In genomic region chr2:173377497-173378257, GRCm38 (mm10) we compare ENCODE assay signal across 8 mouse cellular contexts.
DNase-seq lines count a peak whose midpoint lies in the region; ATAC-seq lines count a peak whose summit lies in the region.

No protein-coding gene starts in this region.

- H3K9ac ChIP-seq in midbrain, embryonic 11.5 days (ENCODE audit: low read length) = no peak overlapping the region
- H3K9ac ChIP-seq in midbrain, embryonic 14.5 days (replicated peaks; ENCODE audit: low read length) = no peak overlapping the region
- H3K9ac ChIP-seq in limb, embryonic 12.5 days (replicated peaks) = no peak overlapping the region
- no peak overlapping the region for H3K9ac ChIP-seq in stomach, embryonic 14.5 days (replicated peaks; ENCODE audit: low read depth, low read length)

- 74% methylated on average over 10 of the region's 12 CpGs for WGBS in midbrain, embryonic 11.5 days
- WGBS in midbrain, embryonic 14.5 days = 78% methylated on average over 11 of the region's 12 CpGs
- WGBS in limb, embryonic 12.5 days = 63% methylated on average over 10 of the region's 12 CpGs
- WGBS in stomach, embryonic 14.5 days = 48% methylated on average over 10 of the region's 12 CpGs

- H3K4me2 ChIP-seq in midbrain, embryonic 11.5 days = no peak overlapping the region
- H3K4me2 ChIP-seq in midbrain, embryonic 14.5 days (ENCODE audit: low read length) = no peak overlapping the region
- no peak overlapping the region for H3K4me2 ChIP-seq in limb, embryonic 12.5 days
- no peak overlapping the region for H3K4me2 ChIP-seq in stomach, embryonic 14.5 days (replicated peaks; ENCODE audit: low read depth, low read length)

- H3K27ac ChIP-seq in midbrain, embryonic 11.5 days (ENCODE audit: low read depth, low read length) = no peak overlapping the region
- no peak overlapping the region for H3K27ac ChIP-seq in midbrain, embryonic 14.5 days (replicated peaks; ENCODE audit: low read depth, low read length)
- peak overlapping the region; percentile 37; the same call in 1 of the 2 replicates for H3K27ac ChIP-seq in limb, embryonic 12.5 days
- peak overlapping the region; percentile 40; the same call in 1 of the 2 replicates for H3K27ac ChIP-seq in stomach, embryonic 14.5 days (ENCODE audit: low read length)

- intact Hi-C loops in gastrocnemius, postnatal 36 days (cut with DNase I) = no loop called here

- no peaks in the 10 kb centered on the region for H3K36me3 ChIP-seq in midbrain, embryonic 11.5 days (ENCODE audit: control insufficient read depth, insufficient read depth, low read length)
- H3K36me3 ChIP-seq in midbrain, embryonic 14.5 days (ENCODE audit: control insufficient read depth, insufficient read depth, low read length) = no peaks in the 10 kb centered on the region
- H3K36me3 ChIP-seq in limb, embryonic 12.5 days = no peaks in the 10 kb centered on the region
- H3K36me3 ChIP-seq in stomach, embryonic 14.5 days (ENCODE audit: control insufficient read depth, insufficient read depth, low read length) = no peaks in the 10 kb centered on the region

- no peak for ATAC-seq in midbrain, embryonic 11.5 days (ENCODE audit: low FRiP score)
- no peak for ATAC-seq in midbrain, embryonic 14.5 days (ENCODE audit: low FRiP score, low TSS enrichment)
- no peak for ATAC-seq in limb, embryonic 12.5 days (ENCODE audit: insufficient number of reproducible peaks, insufficient read depth, low FRiP score, low TSS enrichment, low read depth)
- ATAC-seq in stomach, embryonic 14.5 days (ENCODE audit: insufficient number of reproducible peaks, insufficient read depth, low FRiP score, low read depth) = no peak
- no peak for ATAC-seq in frontal cortex, adult (ENCODE audit: low TSS enrichment)

- no peak overlapping the region for H3K4me3 ChIP-seq in midbrain, embryonic 11.5 days (ENCODE audit: low read depth, low read length)
- H3K4me3 ChIP-seq in midbrain, embryonic 14.5 days (replicated peaks; ENCODE audit: low read depth, low read length) = no peak overlapping the region
- no peak overlapping the region for H3K4me3 ChIP-seq in limb, embryonic 12.5 days (replicated peaks)
- no peak overlapping the region for H3K4me3 ChIP-seq in stomach, embryonic 14.5 days (ENCODE audit: low read depth, low read length)

- DNase-seq in midbrain, embryonic 11.5 days (ENCODE audit: low spot score, missing footprints) = peak; percentile 59
- DNase-seq in midbrain, embryonic 14.5 days = no peak
- peak; percentile 25 to 51 for DNase-seq in gastrocnemius, postnatal 36 days
- no peak for DNase-seq in right cerebral cortex, adult 18-20 months
- DNase-seq in layer of hippocampus, adult 11-12 months (ENCODE audit: low spot score) = no peak

- no peaks in the 10 kb centered on the region for H3K27me3 ChIP-seq in midbrain, embryonic 11.5 days (ENCODE audit: control insufficient read depth, insufficient read depth, low read length)
- H3K27me3 ChIP-seq in midbrain, embryonic 14.5 days (ENCODE audit: control insufficient read depth, insufficient read depth, low read length) = no peaks in the 10 kb centered on the region
- H3K27me3 ChIP-seq in limb, embryonic 12.5 days = peaks cover 14% of the 10 kb centered on the region; the same call in 1 of the 2 replicates
- no peaks in the 10 kb centered on the region for H3K27me3 ChIP-seq in stomach, embryonic 14.5 days (ENCODE audit: control insufficient read depth, insufficient read depth, low read length)

- no peaks in the 10 kb centered on the region for H3K4me1 ChIP-seq in midbrain, embryonic 11.5 days (ENCODE audit: control insufficient read depth, insufficient read depth, low read length)
- H3K4me1 ChIP-seq in midbrain, embryonic 14.5 days (ENCODE audit: control insufficient read depth, insufficient read depth, low read length) = 0 out of 2 replicates have a peak, but pooled peaks cover 3% of the 10 kb centered on the region
- H3K4me1 ChIP-seq in limb, embryonic 12.5 days (replicated peaks) = peaks cover 40% of the 10 kb centered on the region
- peaks cover 31% of the 10 kb centered on the region for H3K4me1 ChIP-seq in stomach, embryonic 14.5 days (ENCODE audit: control insufficient read depth, insufficient read depth, low read length)

- no peaks in the 10 kb centered on the region for H3K9me3 ChIP-seq in midbrain, embryonic 11.5 days (ENCODE audit: control insufficient read depth, low read length)
- H3K9me3 ChIP-seq in midbrain, embryonic 14.5 days (ENCODE audit: control insufficient read depth, low read length) = no peaks in the 10 kb centered on the region
- H3K9me3 ChIP-seq in limb, embryonic 12.5 days = 0 out of 2 replicates have a peak, but pooled peaks cover 4% of the 10 kb centered on the region
- H3K9me3 ChIP-seq in stomach, embryonic 14.5 days (ENCODE audit: control insufficient read depth, low read depth, low read length) = no peaks in the 10 kb centered on the region; the same call in 1 of the 2 replicates

Comparison
In these comparisons a context has a peak if more than half of its experiments do, and no peak if none do; other contexts are left out.
1. DNase-seq: peak in midbrain, embryonic 11.5 days (single experiment) and gastrocnemius, postnatal 36 days (2 of 2); none in midbrain, embryonic 14.5 days (single experiment), right cerebral cortex, adult 18-20 months (single experiment) and layer of hippocampus, adult 11-12 months (single experiment).
2. H3K27ac ChIP-seq: peak in limb, embryonic 12.5 days (single experiment) and stomach, embryonic 14.5 days (single experiment); none in midbrain, embryonic 11.5 days (single experiment) and midbrain, embryonic 14.5 days (single experiment).